Mouse (Mus musculus) CD4-positive, CD25-positive, alpha-beta regulatory T cell, adult 9 weeks (primary cell): ENCODE data around the gene Laptm4a. TPM values are rescaled to one million over a fixed set of nuclear protein-coding genes. Genes with fewer than 3 reads are reported as not detected.

ENCODE experiments used
- polyA plus RNA-seq: library from polyadenylated mRNA; unstranded; fragments of 100-300 nt; shearing (Covaris generic); gene quantifications from one replicate; pipeline ENCODE4 v1.2.1, GENCODE M21; 2017

The Laptm4a gene
- polyA plus RNA-seq, result 172 TPM

DNA sequence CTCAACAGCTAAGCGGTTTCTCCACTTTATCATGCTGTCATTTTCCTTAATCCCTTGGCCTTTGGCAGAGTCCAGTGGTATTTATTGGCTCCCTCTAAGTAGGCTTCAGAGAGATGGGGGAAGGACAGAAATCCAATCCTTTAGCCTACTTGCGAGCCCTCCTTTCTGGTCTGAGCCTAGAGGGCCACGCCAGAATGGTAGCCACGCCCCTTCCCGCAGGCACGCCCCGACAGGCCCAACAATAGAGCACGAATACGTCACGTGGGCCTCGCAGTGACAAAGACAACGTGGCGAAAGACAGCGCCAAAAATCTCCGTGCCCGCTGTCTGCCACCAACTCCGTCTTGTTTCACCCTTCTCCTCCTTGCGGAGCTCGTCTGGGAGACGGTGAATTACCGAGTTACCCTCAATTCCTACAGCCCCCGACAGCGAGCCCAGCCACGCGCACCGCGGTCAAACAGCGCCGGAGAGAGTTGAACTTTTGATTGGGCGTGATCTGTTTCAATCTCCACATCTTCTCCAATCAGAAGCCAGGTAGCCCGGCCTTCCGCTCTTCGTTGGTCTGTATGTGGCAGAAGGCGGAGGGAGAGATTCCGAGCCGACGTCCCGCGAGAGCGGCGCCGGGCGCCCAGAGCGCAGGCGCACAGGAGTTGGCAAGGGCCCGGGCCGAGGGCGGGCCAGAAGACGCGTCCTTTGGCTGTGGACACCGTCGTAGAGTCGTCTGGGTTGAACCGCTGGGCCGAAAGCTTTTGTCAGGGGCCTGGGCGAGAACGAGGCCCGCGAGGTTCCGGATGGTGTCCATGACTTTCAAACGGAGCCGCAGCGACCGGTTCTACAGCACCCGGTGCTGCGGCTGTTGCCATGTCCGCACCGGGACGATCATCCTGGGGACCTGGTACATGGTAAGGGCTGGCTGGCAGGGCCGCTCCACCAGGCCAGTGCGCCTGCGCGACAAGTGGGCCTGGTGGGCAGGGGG, at the start of gene Laptm4a:
Gene Laptm4a (plus strand): TSS at position 271 of the 975 bp plus-strand sequence.

DNA sequence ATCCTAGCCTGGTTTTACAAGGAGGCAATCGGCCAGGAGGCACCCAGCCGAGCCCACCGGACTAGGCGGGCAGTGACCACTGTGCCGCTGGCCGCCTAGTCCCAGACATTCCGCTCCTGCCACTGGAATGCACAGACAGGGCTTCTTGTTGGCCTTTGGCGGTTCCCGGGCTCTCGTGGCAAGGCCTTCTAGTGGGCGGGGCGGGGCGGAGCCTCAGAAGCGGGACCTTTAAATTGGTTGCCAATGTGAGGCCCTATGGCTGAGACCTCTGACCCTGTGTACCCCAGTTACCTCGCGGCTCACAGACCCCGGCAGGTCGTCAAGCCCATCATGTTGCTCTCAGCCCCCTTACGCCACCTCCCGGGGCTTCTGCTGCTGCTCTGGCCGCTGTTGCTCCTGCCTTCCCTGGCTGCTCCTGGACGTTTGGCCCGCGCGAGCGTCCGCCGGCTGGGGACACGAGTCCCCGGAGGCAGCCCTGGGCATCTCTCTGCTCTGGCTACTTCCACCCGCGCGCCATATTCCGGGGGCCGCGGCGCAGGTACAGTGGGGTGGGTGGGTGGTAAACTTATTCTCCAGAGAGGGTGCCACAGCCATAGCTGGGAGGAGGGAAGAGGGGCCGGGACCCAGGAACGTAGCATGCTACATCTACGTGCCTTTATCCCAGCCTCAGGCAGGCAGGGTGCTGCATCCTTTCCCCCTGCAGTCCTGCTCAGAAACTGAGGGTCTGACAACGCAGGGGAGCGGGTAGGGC, 26.4 kb downstream of the Laptm4a start, which contains the start of gene Matn3:
Gene Matn3 (plus strand): TSS at position 216 of the 751 bp plus-strand sequence.

DNA sequence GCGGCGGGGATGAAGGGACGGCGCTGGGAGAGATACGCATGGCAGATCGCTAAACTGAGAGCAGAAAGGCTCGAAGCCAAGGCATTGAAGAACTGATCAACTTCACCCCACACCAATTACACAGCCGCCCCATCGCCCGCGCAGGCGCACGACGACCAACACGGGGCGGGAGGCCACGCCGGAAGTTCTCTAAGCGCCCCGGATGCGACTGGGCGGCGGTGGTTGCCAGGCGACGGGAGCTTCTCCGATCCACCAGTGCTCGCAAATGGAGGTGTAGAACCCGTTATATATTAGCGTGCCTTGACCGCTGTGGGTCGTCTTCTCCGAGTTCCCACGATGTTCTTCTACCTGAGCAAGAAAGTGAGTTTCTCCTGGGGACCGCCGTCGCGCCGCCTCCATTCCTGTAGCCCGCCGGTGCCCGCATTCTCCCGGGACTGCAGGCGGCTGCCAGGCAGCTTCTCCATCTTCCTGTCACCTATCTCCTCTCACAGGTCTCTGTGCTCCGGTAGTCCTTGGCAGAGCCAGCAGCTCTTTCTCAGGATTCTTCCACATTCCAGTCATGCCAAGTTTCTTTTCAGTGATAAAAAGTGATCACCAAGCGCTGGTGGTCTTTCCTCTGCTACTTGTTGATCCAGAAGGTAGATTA, 52.5 kb downstream of the Laptm4a start, which contains the start of gene Wdr35:
Gene Wdr35 (plus strand): TSS at position 73 of the 646 bp plus-strand sequence.

Other genes with a start within 250 kb of the Laptm4a start
- gene Pum2, start 247.5 kb upstream of the Laptm4a start, polyA plus RNA-seq, result 13.6 TPM
- gene Sdc1, start 150.3 kb upstream of the Laptm4a start, polyA plus RNA-seq, result not detected
- gene Matn3, start 26.3 kb downstream of the Laptm4a start, polyA plus RNA-seq, result not detected
- 3.5 TPM for gene Wdr35, start 52.2 kb downstream of the Laptm4a start, polyA plus RNA-seq
- 16.1 TPM for gene Ttc32, start 108.3 kb downstream of the Laptm4a start, polyA plus RNA-seq